Mouse (Mus musculus): ENCODE measurements around the gene Serpini1. TPM values are rescaled to one million over a fixed set of nuclear protein-coding genes. Genes with fewer than 3 reads are reported as not detected.

Serpini1 gene
- total RNA-seq, 2 experiments from 2014 or later = 0.26 to 1.2 TPM

Other genes starting within 250 kb of the Serpini1 start
- not detected in 2 replicates for gene Wdr49, start 75.4 kb upstream of the Serpini1 start, total RNA-seq (2015; ENCODE audit: low replicate concordance)
- not detected in 2 replicates for gene Wdr49, start 75.4 kb upstream of the Serpini1 start, total RNA-seq (2017; ENCODE audit: low replicate concordance)
- 33.9 and 44.2 TPM in 2 replicates for gene Pdcd10, start 691 bp upstream of the Serpini1 start, total RNA-seq (2015; ENCODE audit: low replicate concordance)
- 59.8 and 72.5 TPM in 2 replicates for gene Pdcd10, start 691 bp upstream of the Serpini1 start, total RNA-seq (2017; ENCODE audit: low replicate concordance)
- not detected in 2 replicates for gene Gm29133, start 190.7 kb downstream of the Serpini1 start, total RNA-seq (2015; ENCODE audit: low replicate concordance)
- not detected in 2 replicates for gene Gm29133, start 190.7 kb downstream of the Serpini1 start, total RNA-seq (2017; ENCODE audit: low replicate concordance)

All from erythroblast, adult 5-6 weeks (primary cell).